Mouse (Mus musculus) stomach, postnatal 0 days (tissue): Measurements from ENCODE around the gene Ndufc1.

ENCODE experiments used
- CTCF ChIP-seq: IDR thresholded peaks from 2 replicates; pipeline ENCODE4 v1.5.1; 2016; ENCODE audit warnings: antibody characterized with exemption, low read depth, mild to moderate bottlenecking, moderate library complexity
- EP300 ChIP-seq: optimal IDR thresholded peaks from 2 replicates; pipeline ENCODE3; 2016; ENCODE audit warnings: antibody characterized with exemption

DNA sequence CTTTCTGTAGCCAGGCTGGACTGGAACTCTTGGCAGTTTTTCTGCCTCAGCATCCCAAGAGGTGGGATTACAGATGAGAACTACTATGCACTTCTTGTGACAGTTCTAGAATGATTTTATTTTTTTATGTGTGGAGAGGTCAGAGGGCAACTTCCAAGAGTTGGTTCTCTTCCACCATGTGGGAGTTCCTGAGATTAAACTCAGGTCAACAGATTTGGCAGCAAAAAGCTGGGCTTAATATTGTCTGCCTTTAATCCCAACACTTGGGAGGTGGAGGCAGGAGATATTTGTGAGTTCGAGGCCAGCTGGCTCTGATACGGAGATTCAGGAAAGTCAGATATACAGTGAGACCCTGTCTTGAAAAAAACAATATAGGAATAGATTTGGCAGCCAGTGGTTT lies 9.2 kb upstream of the Ndufc1 start:
- TF ChIP-seq CTCF (no peak), EP300 (no peak)
